Mouse (Mus musculus) spleen, adult 2 months (tissue): ENCODE data around the gene Mdga2. TPM values are rescaled to one million over a fixed set of nuclear protein-coding genes. Genes with fewer than 3 reads are reported as not detected.

Experiments used
- DNase-seq, 2 experiments: peaks; one replicate each; pipeline versions ENCODE4 v3.0.0 to v3.0.0-alpha.2; 2012 to 2021; ENCODE audit warnings: low spot score in 2 of 2, low read depth in 1 of 2
- H3K27ac ChIP-seq: fragments of 200-500 bp; 2 replicates; pipeline ENCODE4 v1.5.1; 2012; ENCODE audit warnings: low read length, inconsistent platforms; ENCODE audit not compliant: insufficient read depth
- H3K27me3 ChIP-seq: fragments of 200-500 bp; 2 replicates; pipeline ENCODE4 v1.6.1; 2012; ENCODE audit warnings: mild to moderate bottlenecking, moderate library complexity, low read length, inconsistent platforms; ENCODE audit not compliant: control insufficient read depth, insufficient read depth
- H3K36me3 ChIP-seq: fragments of 200-500 bp; 2 replicates; pipeline ENCODE4 v1.6.1; 2012; ENCODE audit warnings: mild to moderate bottlenecking, low read length, inconsistent platforms; ENCODE audit not compliant: control insufficient read depth, insufficient read depth
- H3K4me1 ChIP-seq: fragments of 200-500 bp; 2 replicates; pipeline ENCODE4 v1.6.1; 2011; ENCODE audit warnings: inconsistent platforms; ENCODE audit not compliant: control insufficient read depth, insufficient read depth, insufficient read length
- H3K4me3 ChIP-seq: fragments of 200-500 bp; 2 replicates; pipeline ENCODE4 v1.5.1; 2011; ENCODE audit warnings: mild to moderate bottlenecking, inconsistent platforms; ENCODE audit not compliant: insufficient read depth, insufficient read length; ENCODE audit errors: extremely low read depth
- CTCF ChIP-seq: fragments of 200-500 bp; IDR thresholded peaks from 2 replicates; pipeline ENCODE4 v1.5.1; 2011; ENCODE audit warnings: mild to moderate bottlenecking, inconsistent platforms; ENCODE audit not compliant: insufficient read depth, insufficient read length, insufficient replicate concordance; ENCODE audit errors: extremely low read depth
- POLR2A ChIP-seq: fragments of 200-500 bp; IDR thresholded peaks from 2 replicates; pipeline ENCODE4 v1.6.1; 2011; ENCODE audit warnings: low read depth, low read length, inconsistent platforms
- WGBS: fragments of 180-500 bp; shearing (Covaris S2); methylation state at CpG from one replicate; pipeline ENCODE4 v1.1.7; 2018; 5-methylcytosine and 5-hydroxymethylcytosine counted together
- polyA plus RNA-seq: library from polyadenylated mRNA; depleted of rRNA; stranded (reverse); fragments of >200 nt; gene quantifications from 2 replicates; pipeline ENCODE4 v1.2.3, GENCODE M21; 2012

Gene Mdga2
- polyA plus RNA-seq, 1 experiment, result 0.04 TPM

DNA sequence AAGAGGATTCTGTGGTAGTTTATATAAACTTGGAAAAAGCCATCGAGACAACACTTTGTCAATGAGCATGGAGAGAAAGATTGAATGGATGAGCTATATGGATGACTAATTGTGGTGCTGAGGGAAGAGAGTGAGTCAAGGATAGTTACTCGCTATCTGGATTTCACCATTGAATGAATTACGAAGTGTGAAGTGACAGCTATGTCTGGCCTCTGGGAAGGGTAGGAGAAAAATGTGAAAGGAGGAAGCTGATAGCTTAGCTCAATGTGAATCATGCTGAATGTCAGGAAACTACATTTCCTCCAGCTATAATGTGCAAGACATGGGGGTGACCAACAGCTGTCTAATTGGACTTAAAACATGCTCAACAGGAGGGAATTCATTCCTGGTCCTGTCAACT is 487.8 kb downstream of the Mdga2 start:
- TF ChIP-seq POLR2A, result no peak
- Histone ChIP-seq H3K4me1 (no peaks in the 10 kb centered on the region), H3K27me3 (no peaks in the 10 kb centered on the region), H3K27ac (no peak overlapping the region), H3K4me3 (no peak overlapping the region), H3K36me3 (no peaks in the 10 kb centered on the region)
- 39% methylated on average over 3 of the region's 3 CpGs for WGBS
- no peak for DNase-seq

DNA sequence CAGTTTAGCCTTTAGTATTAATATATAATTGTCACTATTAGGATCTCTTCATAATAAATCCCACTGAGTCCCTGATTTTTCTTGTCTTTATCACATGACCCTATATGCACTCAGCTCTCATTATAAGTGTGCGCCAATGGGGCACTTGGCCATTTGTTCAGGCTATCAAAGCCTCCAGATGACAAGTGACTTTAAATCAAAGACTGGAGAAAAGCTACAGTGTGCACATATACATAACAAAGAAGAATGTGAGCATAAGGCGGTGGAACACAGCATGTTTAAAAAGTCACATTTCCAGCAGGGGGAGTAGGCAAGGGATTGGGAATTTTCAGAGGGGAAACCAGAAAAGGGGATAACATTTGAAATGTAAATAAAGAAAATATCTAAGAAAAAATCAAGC is 497.9 kb downstream of the Mdga2 start:
- no peak for TF ChIP-seq POLR2A
- TF ChIP-seq CTCF, result no peak
- H3K27ac ChIP-seq, result no peak overlapping the region
- DNase-seq, result no peak
- H3K4me3 ChIP-seq, result no peak overlapping the region
- WGBS, result 89% methylated on average over 2 of the region's 2 CpGs
- H3K36me3 ChIP-seq, result no peaks in the 10 kb centered on the region
- no peaks in the 10 kb centered on the region for H3K27me3 ChIP-seq
- no peaks in the 10 kb centered on the region for H3K4me1 ChIP-seq

DNA sequence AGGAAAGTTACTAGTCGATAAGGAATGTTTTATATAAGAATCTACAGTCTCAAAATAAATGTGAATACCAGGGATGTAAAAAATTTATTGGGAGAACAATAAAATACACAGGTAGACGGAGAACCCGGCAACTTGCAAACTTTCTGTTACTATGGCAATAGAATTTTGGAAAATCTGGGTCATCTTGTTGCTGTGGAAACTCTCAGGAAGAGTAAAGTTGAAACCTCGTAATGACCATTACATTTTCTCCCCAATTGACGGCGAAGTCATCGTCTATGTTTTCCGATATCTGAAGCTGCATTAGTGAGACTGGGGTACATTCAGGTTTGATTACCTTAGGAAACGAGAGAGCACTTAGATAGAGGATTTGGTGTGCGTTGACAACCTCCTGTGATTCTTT is 514.0 kb downstream of the Mdga2 start:
- TF ChIP-seq POLR2A (no peak), CTCF (no peak)
- Histone ChIP-seq H3K27ac (no peak overlapping the region), H3K4me3 (no peak overlapping the region), H3K27me3 (no peaks in the 10 kb centered on the region), H3K4me1 (no peaks in the 10 kb centered on the region), H3K36me3 (no peaks in the 10 kb centered on the region)
- WGBS, result 81% methylated on average over 10 of the region's 10 CpGs
- no peak for DNase-seq

DNA sequence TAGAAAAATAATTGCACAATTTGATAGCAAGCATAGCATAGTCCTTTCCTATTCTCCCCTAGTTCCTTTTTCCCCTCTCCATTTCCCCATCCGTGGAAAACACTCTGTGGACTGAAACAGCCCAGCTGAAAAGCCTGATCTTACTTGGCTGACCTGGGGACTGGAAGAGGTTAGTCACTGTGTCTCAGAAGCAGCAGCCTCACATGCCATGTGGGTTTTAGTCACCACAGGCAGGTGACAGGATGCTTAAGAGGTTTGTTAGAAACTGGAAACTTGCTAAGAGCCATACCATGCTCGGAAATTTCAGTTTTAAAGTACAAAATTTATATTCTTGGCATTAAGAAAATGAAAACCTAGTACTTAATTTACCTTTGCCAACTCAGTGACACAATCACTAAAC is 514.9 kb downstream of the Mdga2 start:
- TF ChIP-seq CTCF (no peak), POLR2A (no peak)
- DNase-seq, result no peak
- Histone ChIP-seq H3K4me3 (no peak overlapping the region), H3K27me3 (no peaks in the 10 kb centered on the region), H3K36me3 (no peaks in the 10 kb centered on the region), H3K27ac (no peak overlapping the region), H3K4me1 (no peaks in the 10 kb centered on the region)
- WGBS, result 16% methylated on average over 2 of the region's 2 CpGs

DNA sequence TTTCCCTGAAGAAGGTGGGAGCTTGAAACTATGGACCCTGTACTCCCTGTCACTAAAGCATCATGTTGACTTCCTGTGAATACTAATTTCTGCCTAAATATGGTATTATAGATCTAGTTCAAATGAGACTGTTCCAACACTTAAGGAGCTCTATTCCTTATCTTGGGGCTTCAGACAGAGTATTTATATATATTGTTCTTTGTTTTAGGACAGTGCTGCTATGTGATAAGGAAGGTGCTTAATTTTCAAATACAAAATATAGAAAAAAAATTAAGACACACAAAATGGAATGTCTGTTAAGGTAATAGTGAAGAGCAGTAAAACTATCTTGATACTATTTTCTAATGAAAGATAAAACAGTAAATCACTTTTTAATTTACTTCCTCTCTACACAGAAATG is 517.3 kb downstream of the Mdga2 start:
- H3K4me1 ChIP-seq, result no peaks in the 10 kb centered on the region
- H3K27ac ChIP-seq, result no peak overlapping the region
- H3K4me3 ChIP-seq, result no peak overlapping the region
- TF ChIP-seq CTCF (no peak), POLR2A (no peak)
- H3K36me3 ChIP-seq, result no peaks in the 10 kb centered on the region
- H3K27me3 ChIP-seq, result no peaks in the 10 kb centered on the region
- no peak for DNase-seq

DNA sequence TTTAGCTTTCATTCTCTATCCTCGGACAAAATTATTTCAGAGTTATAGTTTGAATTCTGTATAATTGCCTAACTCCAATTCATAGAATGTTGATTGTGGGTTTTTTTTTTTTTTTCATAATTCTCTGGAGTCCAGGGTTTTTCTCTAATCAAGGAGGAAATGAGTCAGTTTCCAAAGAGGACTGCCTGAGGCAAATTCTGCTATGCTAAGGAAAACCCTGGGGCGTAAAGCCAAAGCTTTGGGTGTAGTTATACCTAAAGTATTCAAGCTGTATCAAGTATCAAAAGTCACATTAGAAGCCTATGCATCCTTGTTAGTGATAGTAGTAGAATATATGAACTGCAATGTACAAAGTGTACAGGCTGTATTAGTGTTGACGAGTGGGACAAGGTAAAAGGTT is 519.6 kb downstream of the Mdga2 start:
- 87% methylated on average over 3 of the region's 3 CpGs for WGBS
- H3K36me3 ChIP-seq, result no peaks in the 10 kb centered on the region
- no peaks in the 10 kb centered on the region for H3K4me1 ChIP-seq
- H3K27me3 ChIP-seq, result no peaks in the 10 kb centered on the region
- H3K27ac ChIP-seq, result no peak overlapping the region
- TF ChIP-seq POLR2A, result no peak
- no peak for TF ChIP-seq CTCF
- no peak overlapping the region for H3K4me3 ChIP-seq
- DNase-seq, result no peak

DNA sequence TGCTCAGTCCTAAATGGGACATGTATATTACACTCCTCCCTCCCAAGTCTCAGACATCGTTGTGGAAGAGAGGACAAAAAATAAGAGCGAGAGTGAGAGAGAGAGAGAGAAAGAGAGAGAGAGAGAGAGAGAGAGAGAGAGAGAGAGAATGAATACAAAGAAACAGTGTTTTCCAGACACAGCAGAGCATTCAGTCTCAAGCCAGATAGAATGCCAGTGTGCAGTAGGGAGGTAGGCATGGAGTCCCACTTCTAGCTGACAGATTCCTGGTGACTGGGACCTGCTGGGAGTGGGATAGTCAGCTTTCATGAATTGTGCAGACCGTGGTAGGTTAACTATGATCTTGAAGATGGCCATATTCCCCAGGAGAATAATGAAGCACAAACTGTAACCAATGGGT is 542.8 kb downstream of the Mdga2 start:
- WGBS, result 89% methylated on average over 3 of the region's 3 CpGs
- no peak for DNase-seq
- Histone ChIP-seq H3K27ac (no peak overlapping the region), H3K4me3 (no peak overlapping the region), H3K36me3 (no peaks in the 10 kb centered on the region), H3K4me1 (no peaks in the 10 kb centered on the region), H3K27me3 (no peaks in the 10 kb centered on the region)
- TF ChIP-seq POLR2A (no peak), CTCF (no peak)
